Mouse (Mus musculus) brain, embryonic 14.5 days (tissue): Measurements from ENCODE around the gene Lipa.

Source experiments
- CTCF ChIP-seq: fragments of 200-500 bp; IDR thresholded peaks from 2 replicates; pipeline ENCODE4 v1.5.1; 2012; ENCODE audit warnings: inconsistent platforms, mild to moderate bottlenecking, moderate library complexity, borderline replicate concordance; ENCODE audit not compliant: insufficient read depth, insufficient read length; ENCODE audit errors: extremely low read depth
- POLR2A ChIP-seq: fragments of 200-500 bp; IDR thresholded peaks from 2 replicates; pipeline ENCODE4 v1.6.1; 2012; ENCODE audit warnings: mild to moderate bottlenecking, inconsistent platforms, borderline replicate concordance; ENCODE audit not compliant: poor library complexity, insufficient read depth, insufficient read length, severe bottlenecking; ENCODE audit errors: extremely low read depth

- TF ChIP-seq CTCF (no peak), POLR2A (no peak)
Measured at GRCm38 (mm10) chr19:34468216-34468615, 59.1 kb downstream of the Lipa start.
